In the genomic region with DNA sequence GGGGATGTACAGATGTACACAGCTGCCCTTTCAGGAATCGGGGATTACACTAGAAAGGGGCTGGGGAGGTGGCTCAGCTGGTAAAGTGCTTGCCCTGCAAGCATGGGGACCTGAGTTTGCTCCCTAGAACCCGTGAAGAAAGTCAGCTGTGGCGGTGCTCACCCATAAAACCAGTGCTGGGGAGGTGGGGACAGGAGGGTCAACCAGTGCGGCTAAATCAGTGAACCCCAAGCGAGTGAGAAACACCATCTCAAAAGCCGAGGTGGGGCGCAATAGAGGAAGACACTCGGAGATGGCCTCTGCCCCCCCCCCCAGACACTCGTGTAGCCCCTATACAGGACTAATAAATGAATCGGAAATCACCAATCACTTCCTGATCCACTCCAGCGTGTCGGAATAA, we compare ENCODE assay signal across 39 mouse cellular contexts. TPM values are rescaled to one million over a fixed set of nuclear protein-coding genes. Genes with fewer than 3 reads are reported as not detected.
"Had no signal": no experiment of that assay in that cellular context is flagged by ENCODE, and none has a peak within 500 bp of the region (broad histone marks: within the 10 kb centered on the region; RNA-seq: fewer than 3 reads in every experiment).

No protein-coding gene starts in this region.

- H3K4me2 ChIP-seq: heart, embryonic 11.5 days; heart, embryonic 12.5 days; heart, embryonic 13.5 days; heart, embryonic 15.5 days; hindbrain, embryonic 12.5 days; hindbrain, embryonic 13.5 days; hindbrain, embryonic 14.5 days; hindbrain, embryonic 15.5 days; intestine, embryonic 15.5 days; kidney, embryonic 15.5 days had no signal

- DNase-seq: heart, postnatal 10 days; heart, postnatal 14 days; heart, postnatal 36 days; heart, postnatal 4 days; kidney, adult 11 months; kidney, adult 18-20 months; kidney, adult 2 months; kidney, adult 8-10 months; kidney, adult 9 months; kidney, postnatal 10 days; kidney, postnatal 14 days; kidney, postnatal 25 days; kidney, postnatal 36 days; kidney, postnatal 4 days; layer of hippocampus, adult 9-11 months; layer of hippocampus, postnatal 36 days had no signal

- H3K4me1 ChIP-seq: heart, embryonic 12.5 days; heart, embryonic 13.5 days; heart, embryonic 15.5 days; hindbrain, embryonic 10.5 days; hindbrain, embryonic 12.5 days; hindbrain, embryonic 13.5 days; hindbrain, embryonic 15.5 days; intestine, embryonic 15.5 days had no signal

- H3K27me3 ChIP-seq: heart, embryonic 12.5 days; heart, embryonic 13.5 days; heart, embryonic 15.5 days; hindbrain, embryonic 12.5 days; hindbrain, embryonic 13.5 days; hindbrain, embryonic 15.5 days; intestine, embryonic 15.5 days; kidney, embryonic 15.5 days had no signal

- H3K9me3 ChIP-seq: heart, embryonic 12.5 days; heart, embryonic 13.5 days; heart, embryonic 15.5 days; hindbrain, embryonic 10.5 days; hindbrain, embryonic 12.5 days; hindbrain, embryonic 13.5 days; hindbrain, embryonic 15.5 days; intestine, embryonic 15.5 days; kidney, embryonic 15.5 days had no signal

- H3K27ac ChIP-seq: heart, embryonic 13.5 days; heart, embryonic 15.5 days; hindbrain, embryonic 10.5 days; hindbrain, embryonic 12.5 days; hindbrain, embryonic 13.5 days; hindbrain, embryonic 14.5 days; hindbrain, embryonic 15.5 days; hindbrain, postnatal 0 days; intestine, embryonic 15.5 days; kidney, embryonic 15.5 days; kidney, postnatal 0 days; layer of hippocampus, adult 2 months; left cerebral cortex, adult 2 months had no signal

- ATAC-seq: hindbrain, embryonic 16.5 days; hindbrain, postnatal 0 days; inflammation-experienced regulatory T-cells, adult 6 months; intestine, embryonic 15.5 days; intestine, embryonic 16.5 days had no signal

- H3K36me3 ChIP-seq: heart, embryonic 12.5 days; heart, embryonic 13.5 days; heart, embryonic 15.5 days; hindbrain, embryonic 10.5 days; hindbrain, embryonic 12.5 days; hindbrain, embryonic 13.5 days; hindbrain, embryonic 15.5 days; intestine, embryonic 15.5 days; kidney, embryonic 15.5 days had no signal

- H3K9ac ChIP-seq: heart, embryonic 12.5 days; heart, embryonic 13.5 days; heart, embryonic 15.5 days; hindbrain, embryonic 12.5 days; hindbrain, embryonic 13.5 days; hindbrain, embryonic 14.5 days; hindbrain, embryonic 15.5 days; intestine, embryonic 15.5 days; kidney, embryonic 15.5 days had no signal

- H3K4me3 ChIP-seq: heart, embryonic 12.5 days; heart, embryonic 13.5 days; heart, embryonic 15.5 days; hindbrain, embryonic 10.5 days; hindbrain, embryonic 12.5 days; hindbrain, embryonic 13.5 days; hindbrain, embryonic 15.5 days; intestine, embryonic 15.5 days; kidney, embryonic 15.5 days; layer of hippocampus, adult 2 months; left cerebral cortex, adult 2 months had no signal

RNA-seq across cellular contexts. Expression of a gene that starts 33.8 kb away (rescaled TPM):
- total RNA-seq: hematopoietic stem cell, adult 5-6 weeks had no signal

RNA-seq across cellular contexts. Expression of a gene that starts 38.7 kb away (rescaled TPM):
- total RNA-seq: heart, postnatal 25 days; heart, postnatal 36 days; hematopoietic stem cell, adult 5-6 weeks had no signal
- polyA plus RNA-seq: heart, embryonic 16.5 days; kidney, adult 2 months; kidney, embryonic 16.5 days; large intestine, adult 2 months had no signal
